Mouse (Mus musculus) ovary, postnatal 36 days (tissue): Measurements from ENCODE around the gene Dlgap1.

Source experiments
- DNase-seq: peaks from one replicate; pipeline ENCODE4 v3.0.0; 2022; ENCODE audit warnings: low spot score, mixed read lengths

The Dlgap1 gene

GRCm38 (mm10) chr17:70462771-70463491 lies 494.1 kb downstream of the Dlgap1 start:
- DNase-seq: no peak

- DNase-seq: no peak
Measured at GRCm38 (mm10) chr17:70466413-70466812, 497.5 kb downstream of the Dlgap1 start.

- no peak for DNase-seq
Measured at GRCm38 (mm10) chr17:70470970-70471371, 502.1 kb downstream of the Dlgap1 start.

- no peak for DNase-seq
Measured at GRCm38 (mm10) chr17:70472162-70472561, 503.3 kb downstream of the Dlgap1 start.

- no peak for DNase-seq
Measured at GRCm38 (mm10) chr17:70473871-70474270, 505.0 kb downstream of the Dlgap1 start.

- DNase-seq: no peak
Measured at GRCm38 (mm10) chr17:70483716-70484115, 514.8 kb downstream of the Dlgap1 start.

GRCm38 (mm10) chr17:70485668-70486067 lies 516.8 kb downstream of the Dlgap1 start:
- no peak for DNase-seq

- no peak for DNase-seq
Measured at GRCm38 (mm10) chr17:70486259-70486658, 517.4 kb downstream of the Dlgap1 start.

- DNase-seq: no peak
Measured at GRCm38 (mm10) chr17:70486831-70487230, 518.0 kb downstream of the Dlgap1 start.

- DNase-seq: peak; percentile 8
Measured at GRCm38 (mm10) chr17:70488784-70489265, 520.0 kb downstream of the Dlgap1 start.

GRCm38 (mm10) chr17:70491575-70491974 lies 522.7 kb downstream of the Dlgap1 start:
- DNase-seq: no peak

GRCm38 (mm10) chr17:70494338-70494737 lies 525.5 kb downstream of the Dlgap1 start:
- no peak for DNase-seq

GRCm38 (mm10) chr17:70498256-70498655 lies 529.4 kb downstream of the Dlgap1 start:
- no peak for DNase-seq

- peak; percentile 7 for DNase-seq
Measured at GRCm38 (mm10) chr17:70501933-70502332, 533.1 kb downstream of the Dlgap1 start.

GRCm38 (mm10) chr17:70507759-70508158 lies 538.9 kb downstream of the Dlgap1 start:
- DNase-seq: no peak

GRCm38 (mm10) chr17:70510441-70510840 lies 541.6 kb downstream of the Dlgap1 start:
- DNase-seq: no peak

GRCm38 (mm10) chr17:70511401-70511800 lies 542.5 kb downstream of the Dlgap1 start:
- no peak for DNase-seq

- no peak for DNase-seq
Measured at GRCm38 (mm10) chr17:70513736-70514135, 544.9 kb downstream of the Dlgap1 start.

- DNase-seq: no peak
Measured at GRCm38 (mm10) chr17:70516506-70516905, 547.6 kb downstream of the Dlgap1 start.

- no peak for DNase-seq
Measured at GRCm38 (mm10) chr17:70517333-70517732, 548.5 kb downstream of the Dlgap1 start.

- DNase-seq: no peak
Measured at GRCm38 (mm10) chr17:70521058-70521851, 552.4 kb downstream of the Dlgap1 start.

- DNase-seq: no peak
Measured at GRCm38 (mm10) chr17:70521971-70522370, 553.1 kb downstream of the Dlgap1 start.

GRCm38 (mm10) chr17:70525990-70526389 lies 557.1 kb downstream of the Dlgap1 start:
- no peak for DNase-seq
